Comparison of ENCODE assay signal across 8 mouse cellular contexts in the genomic region with DNA sequence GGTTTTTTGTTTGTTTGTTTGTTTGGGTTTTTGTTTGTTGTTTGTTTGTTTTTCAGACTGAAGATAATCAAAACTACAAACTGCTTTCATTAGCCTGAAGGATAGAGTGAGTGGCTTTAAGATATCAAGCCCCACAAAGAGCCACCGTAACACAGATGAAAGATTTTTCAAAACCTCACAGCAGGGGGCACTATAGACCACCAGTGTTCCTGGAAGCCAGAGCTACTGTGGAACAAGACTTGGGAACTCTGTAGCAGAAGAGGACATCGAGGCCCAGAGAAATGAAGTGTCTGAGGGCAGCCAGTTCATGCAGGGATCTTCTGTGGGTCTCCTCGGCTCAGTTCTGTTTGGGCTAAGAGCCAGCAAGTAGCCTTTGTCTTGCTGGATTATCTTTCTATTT. TPM values are rescaled to one million over a fixed set of nuclear protein-coding genes. Genes with fewer than 3 reads are reported as not detected.
DNase-seq lines count a peak whose midpoint lies in the region; ATAC-seq and TF ChIP-seq lines count a peak whose summit lies in the region.
"Had no signal": no experiment of that assay in that cellular context is flagged by ENCODE, and none has a peak within 500 bp of the region (broad histone marks: within the 10 kb centered on the region; RNA-seq: fewer than 3 reads in every experiment).

No protein-coding gene starts in this region.

- DNase-seq in midbrain, embryonic 14.5 days, result peak; percentile 64
- DNase-seq in midbrain, embryonic 10.5 days (ENCODE audit: low spot score), result no peak
- peak; percentile 33 for DNase-seq in adrenal gland, adult 2 months
- DNase-seq in embryo, embryonic 10.5 days (ENCODE audit: low spot score), result peak; percentile 78
- peak; percentile 59 for DNase-seq in kidney, postnatal 14 days
- DNase-seq in liver, postnatal 0 days, result peak; percentile 47
- DNase-seq in splenic B cell, adult 2 months (ENCODE audit: low read depth, low spot score), result peak; percentile 19

- no peak for ATAC-seq in midbrain, embryonic 14.5 days (ENCODE audit: low FRiP score, low TSS enrichment)
- ATAC-seq in liver, postnatal 0 days, result no peak

- peak; percentile 64 for TF ChIP-seq CTCF in liver, postnatal 0 days (IDR thresholded peaks at IDR 0.05; ENCODE audit: low read depth)

- H3K4me2 ChIP-seq in midbrain, embryonic 14.5 days (ENCODE audit: low read length), result no peak overlapping the region
- no peak overlapping the region for H3K4me2 ChIP-seq in liver, postnatal 0 days (ENCODE audit: low read depth, low read length)
- H3K4me2 ChIP-seq: midbrain, embryonic 12.5 days had no signal

- TF ChIP-seq EP300 in liver, postnatal 0 days (IDR thresholded peaks at IDR 0.05; ENCODE audit: low read depth), result no peak

- H3K9me3 ChIP-seq in midbrain, embryonic 14.5 days (ENCODE audit: control insufficient read depth, low read length), result no peaks in the 10 kb centered on the region
- no peaks in the 10 kb centered on the region for H3K9me3 ChIP-seq in midbrain, embryonic 10.5 days (replicated peaks)
- no peaks in the 10 kb centered on the region for H3K9me3 ChIP-seq in liver, postnatal 0 days (ENCODE audit: low read length)
- H3K9me3 ChIP-seq: midbrain, embryonic 12.5 days had no signal

- no peak overlapping the region for H3K9ac ChIP-seq in midbrain, embryonic 14.5 days (replicated peaks; ENCODE audit: low read length)
- no peak overlapping the region for H3K9ac ChIP-seq in liver, postnatal 0 days (replicated peaks)
- H3K9ac ChIP-seq: midbrain, embryonic 12.5 days had no signal

- no peak overlapping the region for H3K27ac ChIP-seq in midbrain, embryonic 14.5 days (replicated peaks; ENCODE audit: low read depth, low read length)
- H3K27ac ChIP-seq in midbrain, embryonic 10.5 days (replicated peaks), result no peak overlapping the region
- no peak overlapping the region for H3K27ac ChIP-seq in liver, postnatal 0 days (ENCODE audit: low read depth)
- H3K27ac ChIP-seq: midbrain, embryonic 12.5 days had no signal

- WGBS in midbrain, embryonic 14.5 days, result 50% methylated on average over 3 of the region's 3 CpGs
- WGBS in midbrain, embryonic 10.5 days, result 61% methylated on average over 3 of the region's 3 CpGs
- 21% methylated on average over 3 of the region's 3 CpGs for WGBS in liver, postnatal 0 days (ENCODE audit: insufficient replicate concordance)

- H3K27me3 ChIP-seq in midbrain, embryonic 14.5 days (ENCODE audit: control insufficient read depth, insufficient read depth, low read length), result no peaks in the 10 kb centered on the region
- H3K27me3 ChIP-seq in midbrain, embryonic 10.5 days (ENCODE audit: low read depth, poor library complexity, severe bottlenecking), result no peaks in the 10 kb centered on the region
- H3K27me3 ChIP-seq in liver, postnatal 0 days (ENCODE audit: insufficient read depth, low read length), result no peaks in the 10 kb centered on the region
- H3K27me3 ChIP-seq in splenic B cell, adult 2 months (ENCODE audit: control insufficient read depth, insufficient read depth, low read length, poor library complexity, severe bottlenecking), result no peaks in the 10 kb centered on the region
- H3K27me3 ChIP-seq: midbrain, embryonic 12.5 days had no signal

- H3K4me3 ChIP-seq in midbrain, embryonic 14.5 days (replicated peaks; ENCODE audit: low read depth, low read length), result no peak overlapping the region
- H3K4me3 ChIP-seq in midbrain, embryonic 10.5 days, result no peak overlapping the region
- no peak overlapping the region for H3K4me3 ChIP-seq in liver, postnatal 0 days (ENCODE audit: low read depth, low read length)
- H3K4me3 ChIP-seq: midbrain, embryonic 12.5 days had no signal

- H3K4me1 ChIP-seq in midbrain, embryonic 14.5 days (ENCODE audit: control insufficient read depth, insufficient read depth, low read length), result no peaks in the 10 kb centered on the region
- H3K4me1 ChIP-seq in midbrain, embryonic 10.5 days, result peaks cover 8% of the 10 kb centered on the region
- H3K4me1 ChIP-seq in liver, postnatal 0 days (ENCODE audit: insufficient read depth), result no peaks in the 10 kb centered on the region
- H3K4me1 ChIP-seq: midbrain, embryonic 12.5 days had no signal

- H3K36me3 ChIP-seq in midbrain, embryonic 14.5 days (ENCODE audit: control insufficient read depth, insufficient read depth, low read length), result no peaks in the 10 kb centered on the region
- H3K36me3 ChIP-seq in midbrain, embryonic 10.5 days, result no peaks in the 10 kb centered on the region
- H3K36me3 ChIP-seq in liver, postnatal 0 days (replicated peaks; ENCODE audit: insufficient read depth, low read length), result no peaks in the 10 kb centered on the region
- no peaks in the 10 kb centered on the region for H3K36me3 ChIP-seq in splenic B cell, adult 2 months (ENCODE audit: control insufficient read depth, insufficient read depth, low read length, poor library complexity, severe bottlenecking)
- H3K36me3 ChIP-seq: midbrain, embryonic 12.5 days had no signal

RNA-seq across cellular contexts. Expression of gene Dhrs2, which starts 49.4 kb away (rescaled TPM):
- 0.78 and 0.97 TPM in 2 replicates for polyA plus RNA-seq in midbrain, embryonic 14.5 days (2014; fragmentation: Nextera tagmentation; extraction: Ambion mirVana)
- polyA plus RNA-seq in midbrain, embryonic 10.5 days (2016; fragmentation: Nextera tagmentation; extraction: Ambion mirVana), result 0.16 TPM in 1 of 2 replicates, not detected in the other
- total RNA-seq in adrenal gland, adult 2 months (2021), result not detected
- polyA plus RNA-seq in adrenal gland, adult 2 months (2012; rRNA removed), result not detected in 2 replicates
- polyA plus RNA-seq in liver, postnatal 0 days (2015; fragmentation: Nextera tagmentation; extraction: Ambion mirVana), result not detected in 2 replicates
